Mouse (Mus musculus) intestine, embryonic 14.5 days (tissue): ENCODE measurements at regions not wholly inside any gene's neighbourhood (a gene's known extent, or its start where the extent isn't known, plus 50 kb on each side); places are given as distances from the start of the nearest gene placed in this dataset.

Experiments
- ATAC-seq: fragments of 200-750 bp; cut with Nextera tagmentation; replicated peaks from 2 replicates; pipeline ENCODE4 v1.8.0; 2017; ENCODE audit warnings: low read depth, moderate number of reproducible peaks, moderate TSS enrichment, moderate library complexity; ENCODE audit not compliant: low FRiP score, low TSS enrichment
- DNase-seq: peaks from one replicate; pipeline ENCODE4 v3.0.0-alpha.2; 2018; ENCODE audit warnings: low spot score
- H3K27ac ChIP-seq: fragments of 300-500 bp; sonication (generic); 2 replicates; pipeline ENCODE4 v1.5.1; 2014; ENCODE audit warnings: low read depth, mild to moderate bottlenecking, control low read depth
- H3K27me3 ChIP-seq: fragments of 300-500 bp; sonication (generic); replicated peaks from 2 replicates; pipeline ENCODE4 v1.6.1; 2014; ENCODE audit warnings: low read length, control low read depth; ENCODE audit not compliant: control insufficient read depth, insufficient read depth
- H3K36me3 ChIP-seq: fragments of 300-500 bp; sonication (generic); 2 replicates; pipeline ENCODE4 v1.6.1; 2014; ENCODE audit warnings: low read length, control low read depth; ENCODE audit not compliant: control insufficient read depth, insufficient read depth
- H3K4me1 ChIP-seq: fragments of 300-500 bp; sonication (generic); replicated peaks from 2 replicates; pipeline ENCODE4 v1.6.1; 2014; ENCODE audit warnings: low read length, control low read depth, mixed read lengths; ENCODE audit not compliant: control insufficient read depth, insufficient read depth
- H3K4me2 ChIP-seq: fragments of 300-500 bp; sonication (generic); 2 replicates; pipeline ENCODE4 v1.6.1; 2014; ENCODE audit warnings: low read length
- H3K4me3 ChIP-seq: fragments of 300-500 bp; sonication (generic); 2 replicates; pipeline ENCODE4 v1.5.1; 2014; ENCODE audit warnings: low read depth, low read length, control low read depth, mixed read lengths
- H3K9ac ChIP-seq: fragments of 300-500 bp; sonication (generic); 2 replicates; pipeline ENCODE4 v1.6.1; 2014; ENCODE audit warnings: mild to moderate bottlenecking, low read length
- H3K9me3 ChIP-seq: fragments of 300-500 bp; sonication (generic); 2 replicates; pipeline ENCODE4 v1.6.1; 2016; ENCODE audit warnings: low read length, control low read depth; ENCODE audit not compliant: control insufficient read depth
- WGBS: fragments of 180-500 bp; shearing (Covaris S2); extraction: QIAGEN DNeasy Blood & Tissue Kit; methylation state at CpG from one replicate; pipeline ENCODE4 v1.1.7; 2014; 5-methylcytosine and 5-hydroxymethylcytosine counted together

GRCm38 (mm10) chr17:64382894-64383293 lies 51.2 kb upstream of the Pja2 start:
- Histone ChIP-seq H3K9ac (no peak overlapping the region), H3K4me1 (no peaks in the 10 kb centered on the region), H3K27ac (no peak overlapping the region), H3K27me3 (no peaks in the 10 kb centered on the region), H3K4me3 (no peak overlapping the region), H3K9me3 (no peaks in the 10 kb centered on the region), H3K4me2 (no peak overlapping the region), H3K36me3 (no peaks in the 10 kb centered on the region)
- 85% methylated on average over 6 of the region's 6 CpGs for WGBS
- ATAC-seq (no peak), DNase-seq (no peak)

GRCm38 (mm10) chr17:64383600-64383999 lies 51.9 kb upstream of the Pja2 start:
- Histone ChIP-seq H3K4me2 (no peak overlapping the region), H3K4me3 (no peak overlapping the region), H3K27me3 (no peaks in the 10 kb centered on the region), H3K36me3 (no peaks in the 10 kb centered on the region), H3K27ac (no peak overlapping the region), H3K9ac (no peak overlapping the region), H3K4me1 (no peaks in the 10 kb centered on the region), H3K9me3 (no peaks in the 10 kb centered on the region)
- WGBS = 90% methylated on average over 11 of the region's 11 CpGs
- DNase-seq (no peak), ATAC-seq (no peak)

GRCm38 (mm10) chr17:64390349-64390748 lies 58.6 kb upstream of the Pja2 start:
- Histone ChIP-seq H3K4me1 (no peaks in the 10 kb centered on the region), H3K36me3 (no peaks in the 10 kb centered on the region), H3K27me3 (no peaks in the 10 kb centered on the region), H3K9me3 (no peaks in the 10 kb centered on the region), H3K9ac (no peak overlapping the region), H3K4me2 (no peak overlapping the region), H3K27ac (no peak overlapping the region), H3K4me3 (no peak overlapping the region)
- ATAC-seq (no peak), DNase-seq (no peak)
- WGBS = 97% methylated on average over 1 of the region's 1 CpGs

DNA sequence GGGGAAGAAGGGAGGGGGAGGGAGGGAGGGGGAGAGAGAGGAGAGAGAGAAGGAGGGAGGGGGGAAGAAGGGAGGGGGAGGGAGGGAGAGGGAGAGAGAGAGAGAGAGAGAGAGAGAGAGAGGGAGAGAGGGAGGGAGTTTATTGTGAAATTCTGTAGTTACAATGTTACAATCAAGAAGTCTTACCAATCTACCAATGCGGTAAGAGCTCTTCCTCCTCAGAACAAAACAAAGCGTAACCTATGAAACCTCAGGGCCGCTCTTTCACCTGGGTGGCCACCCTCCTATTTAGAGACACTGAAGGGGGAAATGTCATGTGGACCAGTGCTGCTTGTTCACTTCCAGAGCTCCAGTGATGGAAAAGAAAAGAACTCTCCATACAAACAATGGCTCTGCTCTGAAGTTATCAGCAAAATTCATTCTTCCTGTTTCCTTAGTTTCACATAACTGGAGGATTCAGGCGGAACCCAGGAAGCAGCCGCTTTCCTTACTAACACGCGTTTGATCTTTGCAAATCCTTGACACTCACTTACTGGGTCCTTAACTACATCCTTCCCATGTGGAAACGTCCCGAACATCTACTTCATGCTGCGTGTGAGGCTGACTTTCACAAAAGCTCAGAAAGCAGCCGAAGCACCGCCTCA lies 65.7 kb upstream of the Pja2 start:
- no peak overlapping the region for H3K27ac ChIP-seq
- ATAC-seq = no peak
- 28% methylated on average over 12 of the region's 12 CpGs for WGBS
- H3K27me3 ChIP-seq = no peaks in the 10 kb centered on the region
- H3K36me3 ChIP-seq = no peaks in the 10 kb centered on the region
- peaks cover 11% of the 10 kb centered on the region; the same call in 1 of the 2 replicates for H3K4me1 ChIP-seq
- DNase-seq = peak; percentile 58
- peak overlapping the region; percentile 47 for H3K4me2 ChIP-seq
- H3K4me3 ChIP-seq = peak overlapping the region; percentile 1; the same call in 1 of the 2 replicates
- H3K9ac ChIP-seq = no peak overlapping the region
- H3K9me3 ChIP-seq = no peaks in the 10 kb centered on the region

DNA sequence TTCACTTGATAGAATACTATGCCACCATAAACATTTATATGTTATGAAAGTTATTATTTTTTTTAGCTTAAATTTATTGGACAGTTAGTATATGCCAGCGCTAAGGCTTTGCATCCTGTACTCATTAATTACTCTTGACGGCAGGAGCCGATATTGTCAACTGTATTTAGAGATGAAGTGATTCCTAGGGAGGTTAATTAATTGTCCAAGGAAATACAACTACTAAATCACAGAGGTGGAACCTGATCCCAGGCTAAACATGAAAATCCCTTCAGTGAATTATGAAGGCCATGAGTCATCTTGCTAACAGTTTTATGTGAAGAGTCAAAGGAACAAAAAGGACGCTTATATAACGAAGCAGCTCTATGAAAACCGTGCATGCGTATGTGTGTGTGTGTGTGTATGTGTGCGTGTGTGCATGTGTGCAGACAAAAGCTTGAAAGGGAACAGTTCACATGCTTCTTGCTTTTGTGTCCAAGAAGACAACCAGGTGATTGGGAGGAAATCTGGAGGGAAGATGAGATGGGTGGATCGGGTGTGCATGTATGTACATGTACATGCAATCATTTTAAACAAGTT lies 66.5 kb upstream of the Pja2 start:
- Histone ChIP-seq H3K4me2 (peak overlapping the region; percentile 47), H3K36me3 (no peaks in the 10 kb centered on the region), H3K27me3 (no peaks in the 10 kb centered on the region), H3K9me3 (0 out of 2 replicates have a peak, but pooled peaks cover under 1% of the 10 kb centered on the region), H3K27ac (no peak overlapping the region), H3K9ac (no peak overlapping the region), H3K4me3 (0 out of 2 replicates have a peak overlapping the region, but pooled peaks have one; percentile 1), H3K4me1 (peaks cover 11% of the 10 kb centered on the region; the same call in 1 of the 2 replicates)
- no peak for DNase-seq
- WGBS = 42% methylated on average over 9 of the region's 9 CpGs
- ATAC-seq = no peak

- H3K4me1 ChIP-seq = peaks cover 11% of the 10 kb centered on the region; the same call in 1 of the 2 replicates
- H3K36me3 ChIP-seq = no peaks in the 10 kb centered on the region
- H3K9me3 ChIP-seq = 0 out of 2 replicates have a peak, but pooled peaks cover 2% of the 10 kb centered on the region
- no peak overlapping the region for H3K4me2 ChIP-seq
- no peak overlapping the region for H3K4me3 ChIP-seq
- 63% methylated on average over 3 of the region's 3 CpGs for WGBS
- no peak overlapping the region for H3K9ac ChIP-seq
- DNase-seq = no peak
- no peak for ATAC-seq
- no peak overlapping the region for H3K27ac ChIP-seq
- H3K27me3 ChIP-seq = no peaks in the 10 kb centered on the region
These were observed 67.0 kb upstream of the Pja2 start for GRCm38 (mm10) chr17:64398708-64399107.

DNA sequence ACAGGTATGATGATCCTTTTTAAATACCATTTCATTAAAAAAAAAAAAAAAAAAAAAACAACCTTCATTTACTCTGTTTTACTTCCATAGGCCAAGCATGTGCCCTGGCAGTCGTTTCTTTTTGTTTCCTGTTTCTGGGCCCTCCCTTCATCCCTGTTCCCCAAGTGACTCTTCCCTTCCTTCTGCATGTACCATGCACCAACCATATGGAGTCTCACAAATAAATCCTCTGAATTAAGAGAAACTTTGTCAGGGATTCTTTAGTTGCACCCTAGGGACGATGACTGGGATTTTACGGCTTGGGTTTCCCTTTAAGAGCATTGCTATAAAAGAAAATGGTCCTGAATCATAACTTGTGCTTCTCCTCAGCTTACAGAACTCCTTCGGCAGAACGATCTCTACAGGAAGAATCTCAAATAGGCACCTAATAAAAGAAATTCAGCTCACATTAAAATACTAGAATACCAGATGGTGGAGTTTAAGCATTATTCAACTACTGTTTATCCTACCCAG lies 75.1 kb upstream of the Pja2 start:
- H3K4me3 ChIP-seq = no peak overlapping the region
- H3K9me3 ChIP-seq = 0 out of 2 replicates have a peak, but pooled peaks cover 2% of the 10 kb centered on the region
- H3K4me2 ChIP-seq = no peak overlapping the region
- no peaks in the 10 kb centered on the region for H3K4me1 ChIP-seq
- DNase-seq (no peak), ATAC-seq (no peak)
- no peak overlapping the region for H3K27ac ChIP-seq
- WGBS = 60% methylated on average over 5 of the region's 5 CpGs
- no peaks in the 10 kb centered on the region for H3K27me3 ChIP-seq
- no peak overlapping the region for H3K9ac ChIP-seq
- no peaks in the 10 kb centered on the region for H3K36me3 ChIP-seq

DNA sequence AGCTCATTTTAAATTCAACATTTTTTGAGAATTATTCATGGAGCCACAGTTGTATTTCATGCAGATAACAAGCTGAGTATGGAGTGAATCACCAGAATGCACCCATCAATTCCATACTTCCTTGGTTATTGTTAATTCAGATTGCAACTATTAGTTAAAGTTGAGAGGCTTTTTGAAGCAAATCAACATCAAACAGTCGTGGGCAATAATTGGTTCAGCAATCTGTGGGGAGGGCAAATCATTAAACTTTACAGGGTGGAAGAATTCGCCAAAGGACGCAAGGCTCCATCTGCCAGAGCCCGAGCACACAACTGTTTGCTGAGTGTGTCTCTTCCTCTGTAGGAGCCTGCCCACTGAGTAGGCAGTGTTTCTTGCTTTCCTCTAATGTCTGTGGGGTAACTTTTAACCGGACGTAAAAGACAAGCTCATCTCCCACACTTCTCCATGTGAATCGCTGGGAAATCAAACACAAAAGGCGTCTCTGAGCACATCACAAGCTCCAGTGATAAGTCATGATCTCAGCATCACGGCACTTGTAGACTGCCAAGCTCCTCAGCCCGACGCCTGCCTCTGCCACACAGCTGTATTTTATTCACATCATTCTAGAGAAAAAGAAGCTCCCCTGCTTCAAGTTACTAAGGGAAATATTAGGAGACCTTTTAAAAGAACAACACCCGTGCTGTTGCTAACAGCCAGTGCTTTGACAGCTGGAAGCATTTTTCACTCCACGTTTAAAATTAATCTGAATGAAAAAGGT lies 75.7 kb upstream of the Pja2 start:
- H3K4me3 ChIP-seq = no peak overlapping the region
- no peaks in the 10 kb centered on the region for H3K36me3 ChIP-seq
- no peak overlapping the region for H3K4me2 ChIP-seq
- H3K9me3 ChIP-seq = 0 out of 2 replicates have a peak, but pooled peaks cover 2% of the 10 kb centered on the region
- H3K9ac ChIP-seq = no peak overlapping the region
- no peaks in the 10 kb centered on the region for H3K27me3 ChIP-seq
- H3K27ac ChIP-seq = no peak overlapping the region
- ATAC-seq (no peak), DNase-seq (no peak)
- 50% methylated on average over 13 of the region's 13 CpGs for WGBS
- no peaks in the 10 kb centered on the region for H3K4me1 ChIP-seq
